Comparison of ENCODE assay signal across 8 mouse cellular contexts in the genomic region with DNA sequence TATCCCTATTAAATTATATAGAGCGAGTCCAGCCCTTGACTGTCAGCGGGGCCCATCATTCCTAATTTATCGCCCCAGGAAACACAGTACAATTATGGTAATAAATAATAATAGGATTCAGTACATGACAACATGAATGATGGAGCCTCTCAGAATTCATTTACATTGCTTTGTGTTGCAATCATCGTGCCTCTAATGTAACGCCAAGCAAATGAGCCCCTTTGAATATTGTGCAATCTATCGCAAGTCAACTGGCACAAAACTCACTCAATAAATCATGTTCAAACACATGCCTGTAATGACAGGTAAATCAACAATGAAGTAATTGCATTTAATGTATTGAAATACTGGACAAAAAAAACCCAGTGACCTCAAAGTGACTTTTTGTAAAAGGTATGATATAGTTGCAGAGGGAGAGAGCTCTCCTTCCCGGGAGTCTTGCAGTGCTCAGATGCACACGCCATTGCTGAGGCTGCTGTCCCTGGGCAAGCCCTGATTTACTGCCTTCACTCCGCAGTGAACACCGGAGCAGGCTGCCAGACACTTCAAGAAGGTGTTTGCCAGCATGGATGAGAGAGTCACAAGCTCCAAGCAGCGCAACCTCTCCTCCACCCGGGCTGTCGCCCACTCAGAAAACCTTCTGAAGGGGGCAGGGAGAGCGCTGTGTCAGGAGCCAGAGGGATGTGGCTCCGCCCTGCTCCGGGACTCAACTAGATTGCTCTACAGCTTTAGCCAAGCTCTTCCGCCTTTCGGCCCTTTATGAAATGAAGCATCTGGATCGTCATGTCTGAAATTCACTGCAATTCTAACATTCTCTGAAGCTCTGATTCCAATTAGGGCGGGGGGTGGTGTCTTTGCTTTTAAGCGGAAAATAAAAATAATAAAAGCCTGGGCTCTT.
A peak's percentile ranks its signal among the peaks of the same experiment; 100 is the strongest.
DNase-seq lines count a peak whose midpoint lies in the region; ATAC-seq and TF ChIP-seq lines count a peak whose summit lies in the region.

No protein-coding gene starts in this region.

- peak overlapping the region; percentile 50 for H3K4me2 ChIP-seq in hindbrain, embryonic 12.5 days (replicated peaks)
- H3K4me2 ChIP-seq in midbrain, embryonic 15.5 days: peak overlapping the region; percentile 39

- H3K4me1 ChIP-seq in hindbrain, embryonic 12.5 days: peaks cover 35% of the 10 kb centered on the region
- H3K4me1 ChIP-seq in midbrain, embryonic 15.5 days: 0 out of 2 replicates have a peak, but pooled peaks cover 11% of the 10 kb centered on the region

- peak; percentile 18 for DNase-seq in ZHBTc4 (ENCODE audit: low read depth, low spot score)
- peak; percentile 69 to 76 for DNase-seq in cerebellum, postnatal 10 days
- DNase-seq in gastrocnemius, adult 2 months: peak; percentile 76
- peak; percentile 12 to 18 for DNase-seq in left cerebral cortex, adult 8-10 months (ENCODE audit: low spot score in 2 of 2)
- DNase-seq in testis, postnatal 10 days (ENCODE audit: low spot score): peak; percentile 70
- no peak for DNase-seq in thymus, postnatal 14 days

- peak overlapping the region; percentile 60 for H3K4me3 ChIP-seq in gastrocnemius, adult 2 months
- H3K4me3 ChIP-seq in hindbrain, embryonic 12.5 days: peak overlapping the region; percentile 17
- peak overlapping the region; percentile 8; the same call in 1 of the 2 replicates for H3K4me3 ChIP-seq in midbrain, embryonic 15.5 days

- intact Hi-C loops in gastrocnemius, adult 2 months (cut with DNase I): loop anchor here (10.0 kb wide), 1 partner anchor 717 kb away; no protein-coding TSS in a partner anchor

- H3K27ac ChIP-seq in gastrocnemius, adult 2 months: peak overlapping the region; percentile 80
- peak overlapping the region; percentile 77 for H3K27ac ChIP-seq in hindbrain, embryonic 12.5 days
- H3K27ac ChIP-seq in midbrain, embryonic 15.5 days: no peak overlapping the region

- no peak for TF ChIP-seq CTCF in gastrocnemius, adult 2 months (IDR thresholded peaks at IDR 0.05)

- no peaks in the 10 kb centered on the region for H3K36me3 ChIP-seq in hindbrain, embryonic 12.5 days
- no peaks in the 10 kb centered on the region for H3K36me3 ChIP-seq in midbrain, embryonic 15.5 days (replicated peaks)

- H3K9ac ChIP-seq in hindbrain, embryonic 12.5 days: 0 out of 2 replicates have a peak overlapping the region, but pooled peaks have one; percentile 35
- H3K9ac ChIP-seq in midbrain, embryonic 15.5 days: no peak overlapping the region; the same call in 1 of the 2 replicates

- peaks cover 10% of the 10 kb centered on the region; the same call in 1 of the 2 replicates for H3K27me3 ChIP-seq in hindbrain, embryonic 12.5 days
- H3K27me3 ChIP-seq in midbrain, embryonic 15.5 days (replicated peaks): no peaks in the 10 kb centered on the region

- 30% methylated on average over 21 of the region's 21 CpGs for WGBS in hindbrain, embryonic 12.5 days
- 52% methylated on average over 21 of the region's 21 CpGs for WGBS in midbrain, embryonic 15.5 days

- H3K9me3 ChIP-seq in hindbrain, embryonic 12.5 days (replicated peaks): no peaks in the 10 kb centered on the region
- no peaks in the 10 kb centered on the region for H3K9me3 ChIP-seq in midbrain, embryonic 15.5 days

- ATAC-seq in hindbrain, embryonic 12.5 days (ENCODE audit: low FRiP score): peak; percentile 83
- ATAC-seq in midbrain, embryonic 15.5 days (replicated peaks): peak; percentile 52; the same call in 1 of the 2 replicates

Comparison
In these comparisons a context has a peak if more than half of its experiments do, and no peak if none do; other contexts are left out.
1. H3K4me3 ChIP-seq: peak in every context shown above with its lines; median percentile 60 in gastrocnemius, adult 2 months; 17 in hindbrain, embryonic 12.5 days; 8 in midbrain, embryonic 15.5 days.